Mouse (Mus musculus): ENCODE results near the gene Mthfs.

Mthfs gene

GRCm38 (mm10) chr9:89253400-89253799 lies 42.9 kb downstream of the Mthfs start:
- DNase-seq, result no peak

DNA sequence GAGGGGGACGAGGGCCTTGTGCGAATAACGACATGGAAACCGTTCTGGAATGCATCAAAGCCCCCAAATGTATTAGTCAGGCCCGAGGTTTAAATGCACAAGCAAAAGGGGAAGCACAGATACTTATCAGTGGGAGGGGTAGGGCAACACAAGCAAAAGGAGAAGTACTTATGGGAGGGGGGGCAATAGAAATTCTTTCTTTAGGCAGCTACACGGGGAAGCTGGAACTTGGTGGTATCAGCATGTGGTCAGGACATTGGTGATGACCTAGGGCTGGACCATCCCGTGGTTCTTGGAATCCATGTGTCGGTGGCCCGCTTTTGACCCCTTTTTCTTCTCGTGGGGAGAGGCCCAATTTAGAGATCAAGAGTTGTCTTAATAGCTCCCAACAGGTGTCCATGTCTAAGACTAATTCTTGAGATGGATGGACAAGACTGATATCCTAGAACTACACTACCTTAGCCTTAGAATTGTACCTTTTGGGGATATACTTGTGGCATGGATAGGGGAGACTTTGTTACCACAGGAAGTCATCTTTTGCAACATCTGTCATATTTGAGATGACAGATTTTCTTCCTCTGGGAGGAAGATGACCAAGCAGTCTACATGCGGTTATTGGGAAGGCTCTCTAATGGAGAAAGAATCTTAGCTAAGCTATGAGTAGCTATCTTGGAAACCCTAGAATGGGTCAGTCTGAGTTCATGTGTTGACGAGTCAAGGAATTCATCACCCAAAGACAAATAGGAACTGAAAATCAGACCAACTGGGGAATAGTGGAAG lies 46.3 kb downstream of the Mthfs start:
- no peak for DNase-seq

DNA sequence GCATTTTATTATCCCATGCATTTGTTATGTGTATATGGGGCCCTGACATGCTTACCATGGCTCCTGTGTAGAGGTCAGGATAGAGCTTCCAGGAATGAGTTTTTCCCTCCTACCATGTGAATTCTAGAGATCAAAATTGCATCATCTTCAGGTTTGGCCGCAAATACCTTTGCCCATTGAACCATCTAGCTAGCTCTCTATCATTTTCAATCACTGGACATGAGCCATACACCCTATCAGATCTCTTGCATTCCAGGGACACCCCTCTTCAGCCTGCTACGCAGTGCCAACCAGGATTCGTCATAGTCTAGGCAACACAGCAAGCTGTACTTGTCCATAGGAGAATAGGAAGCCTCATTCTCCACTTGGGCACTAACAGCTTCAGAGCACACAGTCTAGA lies 53.5 kb downstream of the Mthfs start:
- no peak for DNase-seq

GRCm38 (mm10) chr9:89264571-89264970 lies 54.1 kb downstream of the Mthfs start:
- no peak for DNase-seq

DNA sequence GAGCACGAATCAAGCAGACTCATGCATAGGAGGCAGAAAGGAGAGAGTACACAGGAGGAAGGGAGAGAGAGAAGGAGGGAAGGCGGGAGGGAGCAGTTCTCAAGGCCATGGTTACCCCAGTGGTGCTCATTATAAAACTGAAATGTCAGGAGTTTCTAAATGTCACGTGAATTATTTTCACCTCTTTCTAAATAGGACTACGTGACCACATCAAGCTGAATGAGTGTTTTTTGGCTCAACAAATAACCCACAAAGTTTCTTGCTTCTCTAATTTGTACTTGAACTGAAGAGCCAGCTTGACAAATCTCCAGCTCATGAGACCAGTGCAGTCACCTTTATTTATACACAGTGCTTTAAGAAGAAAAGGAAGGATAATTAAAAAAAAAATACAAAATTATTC lies 56.6 kb downstream of the Mthfs start:
- DNase-seq, result no peak

- DNase-seq, result no peak
Measured at GRCm38 (mm10) chr9:89267572-89267971, 57.1 kb downstream of the Mthfs start.

- peak; percentile 18 to 19 for DNase-seq
Measured at GRCm38 (mm10) chr9:89270376-89270775, 59.9 kb downstream of the Mthfs start.

DNA sequence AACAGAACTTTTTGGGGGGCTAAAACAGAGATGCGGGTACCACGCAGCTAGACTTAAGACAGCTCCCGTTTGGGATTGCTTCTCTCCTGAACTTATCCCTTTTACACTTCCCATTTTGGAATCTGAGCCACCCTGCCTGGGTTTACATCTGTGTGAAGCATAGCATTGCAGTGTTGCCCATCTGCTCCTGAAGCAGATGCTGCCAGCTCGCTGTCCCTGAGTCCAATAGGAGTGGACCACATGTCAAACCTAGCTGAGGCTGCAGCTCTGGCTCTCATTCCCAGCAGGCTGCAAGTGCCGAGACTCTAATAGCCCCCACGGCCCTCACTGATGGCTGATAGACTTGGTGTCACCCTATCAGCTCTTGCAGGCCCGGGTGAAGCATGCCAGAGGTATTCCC lies 63.3 kb downstream of the Mthfs start:
- DNase-seq, result no peak

DNA sequence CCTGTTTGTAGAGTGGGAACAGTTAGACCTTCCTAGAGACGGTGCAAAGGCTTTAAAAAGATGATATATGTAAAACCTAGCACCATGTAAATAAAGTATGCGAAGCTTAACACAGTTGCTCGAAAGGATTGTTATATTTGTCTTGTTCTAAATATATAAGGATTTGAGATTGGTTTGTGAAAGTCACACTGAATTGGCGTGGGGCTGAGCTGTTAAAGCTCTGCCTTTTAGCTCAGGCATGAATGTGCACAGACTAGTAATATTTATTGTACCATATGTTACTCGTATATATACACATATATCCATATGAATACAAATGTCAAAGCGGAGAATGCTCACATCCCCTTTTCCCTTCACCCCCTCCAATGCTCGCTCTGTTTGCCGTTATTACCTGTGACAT lies 67.7 kb downstream of the Mthfs start:
- no peak for DNase-seq

- DNase-seq, result no peak
Measured at GRCm38 (mm10) chr9:89282374-89283068, 72.0 kb downstream of the Mthfs start.

DNA sequence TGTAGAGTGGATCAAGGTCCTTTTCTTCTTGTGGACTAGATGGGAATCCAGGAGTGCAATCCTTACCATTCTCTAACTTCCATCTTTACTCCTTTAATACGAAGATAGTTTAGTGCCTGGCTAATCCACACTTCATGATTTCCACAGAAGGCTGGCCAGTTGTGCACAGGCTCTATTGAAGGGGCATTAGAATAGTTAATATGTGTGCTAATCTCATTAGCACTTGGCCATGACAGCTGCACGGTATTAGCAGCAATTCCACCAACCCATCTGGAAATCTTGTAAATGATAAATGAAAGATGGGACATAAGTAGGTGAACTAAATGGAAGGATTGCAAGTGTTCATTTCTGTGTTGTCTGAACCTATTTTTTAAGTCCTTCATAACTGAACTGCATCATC lies 77.6 kb downstream of the Mthfs start:
- DNase-seq, result no peak

DNA sequence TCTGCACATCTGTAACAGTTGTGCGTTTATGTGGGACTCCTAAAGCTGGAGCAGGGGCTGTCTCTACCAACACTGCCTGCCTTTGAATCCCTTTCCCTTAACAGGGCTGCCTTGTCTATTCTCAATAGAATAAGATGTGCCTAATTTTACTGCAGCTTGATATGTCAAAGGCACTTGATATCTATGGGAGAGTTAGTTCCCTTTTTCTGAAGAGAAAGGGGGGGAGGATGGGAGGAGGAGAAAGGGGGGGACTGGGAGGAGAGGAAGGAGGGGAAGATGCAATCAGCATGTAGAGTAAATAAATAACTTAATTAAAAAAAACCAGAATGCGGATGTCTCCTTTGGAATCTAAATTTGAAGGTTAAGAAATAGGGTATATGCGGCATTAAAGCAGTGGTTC lies 82.9 kb downstream of the Mthfs start:
- no peak for DNase-seq

GRCm38 (mm10) chr9:89294121-89294520 lies 83.6 kb downstream of the Mthfs start:
- no peak for DNase-seq

GRCm38 (mm10) chr9:89305637-89306036 lies 95.2 kb downstream of the Mthfs start:
- no peak for DNase-seq

GRCm38 (mm10) chr9:89308357-89309194 lies 98.1 kb downstream of the Mthfs start:
- DNase-seq, result no peak

GRCm38 (mm10) chr9:89309195-89309535 lies 98.7 kb downstream of the Mthfs start:
- no peak for DNase-seq

GRCm38 (mm10) chr9:89311649-89312048 lies 101.2 kb downstream of the Mthfs start:
- no peak for DNase-seq

DNA sequence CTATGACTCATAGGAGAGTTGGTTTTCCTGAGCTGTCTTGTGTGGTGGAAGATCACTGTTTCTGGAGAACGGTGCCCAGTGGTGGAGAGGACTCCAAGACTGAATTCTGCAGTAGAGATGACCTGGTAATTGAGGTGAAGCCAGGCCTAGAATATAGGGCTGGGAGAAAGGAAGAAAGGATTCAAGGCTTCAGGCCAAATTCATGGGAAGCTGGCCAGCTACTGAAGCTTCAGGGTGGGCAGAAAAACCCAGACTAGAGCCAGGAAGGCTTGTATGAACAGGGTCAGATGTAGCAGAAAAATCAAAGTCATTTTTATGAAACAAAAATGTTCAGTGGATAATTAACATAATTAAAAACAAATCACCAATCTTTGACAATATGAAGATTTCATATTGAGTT lies 163.3 kb downstream of the Mthfs start:
- no peak for DNase-seq

GRCm38 (mm10) chr9:89374650-89375049 lies 164.2 kb downstream of the Mthfs start:
- DNase-seq, result no peak

GRCm38 (mm10) chr9:89403031-89403430 lies 192.6 kb downstream of the Mthfs start:
- DNase-seq, result no peak
